Mouse (Mus musculus) kidney, postnatal 36 days (tissue): Measurements from ENCODE around the gene Cops8.
A peak's percentile ranks its signal among the peaks of the same experiment; 100 is the strongest.

Source experiments
- DNase-seq, 2 experiments: peaks; one replicate each; pipeline ENCODE4 v3.0.0; 2021 to 2022; ENCODE audit warnings: mixed read lengths in 2 of 2

The Cops8 gene

DNA sequence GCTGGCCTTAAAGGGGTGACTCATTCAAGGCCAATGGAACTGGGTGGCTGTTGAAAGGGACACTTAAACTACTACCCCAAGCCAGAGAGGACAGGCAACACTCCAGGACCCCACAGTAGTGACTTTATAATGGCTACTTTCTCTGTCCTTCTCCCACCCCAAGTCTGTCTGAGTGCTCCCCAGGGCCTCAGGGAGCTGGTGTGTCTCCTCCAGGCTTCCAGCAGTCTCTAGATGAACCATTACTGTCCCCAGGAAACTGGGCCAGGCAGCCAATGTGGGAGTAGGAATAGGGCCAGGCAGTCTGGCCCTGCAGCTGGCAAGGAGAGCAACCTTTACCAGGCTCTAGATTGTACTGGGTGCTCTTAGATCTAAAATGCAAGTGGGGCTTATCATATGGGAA, 49.0 kb downstream of the Cops8 start:
- DNase-seq = no peak

DNA sequence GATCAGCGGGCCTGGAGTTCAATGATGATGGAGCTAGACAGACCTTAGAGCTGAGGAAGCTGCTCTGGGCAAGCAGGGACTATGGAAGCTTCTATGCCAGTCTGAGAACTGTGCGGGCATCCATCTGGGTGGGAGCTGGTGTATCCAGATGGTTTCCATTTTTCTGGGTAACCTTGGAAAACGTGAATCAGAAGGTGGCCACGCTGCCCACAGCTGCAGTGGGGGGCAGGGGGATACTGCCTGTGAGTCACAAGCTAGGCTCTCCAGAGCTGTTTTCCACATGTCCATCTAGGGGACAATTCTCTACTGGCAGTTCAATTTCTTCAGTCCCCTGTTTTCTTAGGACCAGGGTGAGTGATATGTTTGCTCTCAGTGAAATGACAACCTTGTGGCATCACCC, 49.8 kb downstream of the Cops8 start:
- DNase-seq = no peak

DNA sequence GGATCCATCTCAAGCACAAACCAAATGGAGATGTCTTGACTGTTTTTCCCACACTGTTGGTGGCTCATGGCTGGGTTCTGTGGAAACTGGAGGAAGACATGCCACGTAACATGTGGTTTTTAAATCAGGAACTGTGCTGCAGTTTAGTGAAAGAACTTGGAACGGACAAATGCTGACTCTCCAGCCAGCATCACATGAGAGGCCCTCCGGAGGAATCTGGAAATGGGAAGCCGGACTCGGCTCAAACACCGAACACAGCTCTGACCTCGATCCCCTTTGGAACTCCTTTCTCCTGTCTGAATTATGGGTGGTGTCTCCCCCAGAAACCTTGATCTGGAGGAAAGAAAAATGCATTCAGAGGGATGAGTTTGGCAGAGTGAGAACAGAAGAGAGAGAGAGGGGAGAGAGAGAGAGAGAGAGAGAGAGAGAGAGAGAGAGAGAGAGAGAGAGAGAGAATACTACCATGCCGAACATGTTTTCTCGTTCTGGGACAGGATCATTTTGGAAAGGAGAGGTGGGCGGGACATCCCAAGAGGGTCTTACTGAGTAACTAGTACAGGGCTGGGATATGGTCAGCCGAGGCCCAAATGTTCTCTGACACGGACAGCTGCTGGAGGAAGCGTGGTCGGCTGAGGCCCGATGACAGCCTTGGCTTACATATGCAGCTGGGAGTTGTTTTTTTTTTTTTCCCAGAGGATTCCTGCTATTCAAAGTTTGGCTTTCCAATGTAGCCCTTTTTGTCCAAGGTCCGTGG, 53.9 kb downstream of the Cops8 start:
- DNase-seq = peak in 1 of 2 experiments; percentile 13

DNA sequence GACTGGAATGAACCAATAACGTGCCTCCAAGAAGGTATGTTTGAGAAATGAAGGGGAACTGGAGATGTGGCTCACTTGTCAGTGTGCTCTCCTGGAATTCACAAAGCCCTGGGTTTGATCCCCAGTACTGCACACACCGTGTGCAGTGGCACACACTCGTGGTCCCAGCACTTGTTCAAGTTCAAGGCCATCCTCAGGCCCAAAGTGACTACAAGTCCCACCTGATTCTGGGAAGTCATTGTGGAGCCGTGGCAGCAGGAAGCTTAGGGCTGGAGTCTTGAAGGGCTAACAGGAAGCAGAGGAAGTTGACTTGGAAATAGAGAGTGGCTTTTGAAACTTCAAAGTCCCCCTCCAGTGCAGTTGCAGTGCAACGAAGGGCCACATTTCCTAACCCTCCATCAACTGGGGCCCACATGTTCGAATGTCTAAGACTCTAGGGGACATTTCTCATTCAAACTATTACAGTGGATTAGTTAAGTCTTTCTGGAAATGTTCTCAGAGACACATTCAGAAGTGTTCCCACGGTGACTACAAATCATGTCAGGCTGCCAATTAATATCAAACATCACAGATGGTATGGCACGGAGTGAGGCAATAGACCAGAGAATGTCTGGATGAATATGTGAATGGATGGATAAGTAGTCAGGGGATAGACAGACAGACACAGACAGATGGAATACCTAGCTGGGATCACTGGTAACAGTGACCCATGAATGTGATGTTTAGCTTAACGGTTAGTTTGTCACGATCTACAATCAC, 54.7 kb downstream of the Cops8 start:
- no peak for DNase-seq

DNA sequence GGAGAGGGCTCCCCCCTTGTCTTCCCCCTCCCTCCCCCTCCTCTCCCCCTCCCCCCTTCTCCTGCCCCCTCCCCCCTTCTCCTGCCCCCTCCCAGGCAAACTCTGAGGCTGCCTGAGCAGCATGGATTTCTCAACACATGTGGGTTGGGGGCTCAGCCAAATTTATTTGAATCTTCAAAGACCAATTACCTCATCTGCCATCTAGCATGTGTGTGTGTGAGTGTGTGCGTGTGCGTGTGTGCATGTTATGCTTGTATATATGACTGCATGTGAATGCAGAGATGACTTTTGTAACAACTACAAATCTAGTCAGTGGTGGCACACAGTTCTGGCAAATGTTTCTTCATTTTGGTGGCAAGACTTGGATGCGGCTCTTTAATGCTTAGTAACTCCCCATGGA, 55.8 kb downstream of the Cops8 start:
- DNase-seq = no peak

DNA sequence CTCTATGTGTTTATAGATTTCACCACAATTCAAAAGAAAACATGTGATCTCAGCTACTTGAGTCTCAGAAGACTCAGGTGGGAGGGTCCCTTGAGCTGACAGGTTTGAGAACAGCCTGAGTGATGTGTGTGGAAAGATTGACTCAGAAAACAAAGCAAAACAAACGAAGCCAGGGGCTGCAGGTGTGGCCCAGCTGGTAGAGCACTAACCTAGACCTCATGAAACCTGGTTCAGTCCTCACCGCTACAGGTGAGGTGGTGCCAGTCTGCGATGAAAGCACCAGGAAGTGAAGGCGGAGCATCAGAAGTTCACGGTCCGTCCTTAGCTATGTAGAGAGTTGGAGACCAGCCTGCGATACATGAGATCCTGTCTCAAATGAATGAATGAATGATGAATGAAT, 57.4 kb downstream of the Cops8 start:
- no peak for DNase-seq

DNA sequence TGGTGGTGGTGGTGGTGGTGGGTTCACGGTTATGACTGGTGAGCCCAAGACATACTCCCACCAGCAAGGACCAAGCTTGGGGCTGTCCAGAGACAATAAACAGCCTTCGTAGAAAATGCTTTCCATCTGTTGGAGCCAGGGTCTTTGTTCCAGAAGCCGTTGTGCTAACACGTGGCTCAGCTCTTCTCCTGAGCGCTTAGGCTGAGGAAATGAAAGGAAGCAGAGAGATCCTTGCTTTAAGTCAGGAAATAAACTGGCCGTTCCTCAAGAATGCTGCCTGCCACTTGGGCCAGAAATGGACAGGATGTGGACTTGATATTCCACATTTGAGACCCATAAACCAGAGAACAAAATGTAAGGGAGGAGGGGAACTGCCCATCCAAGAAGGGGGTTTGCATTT, 59.7 kb downstream of the Cops8 start:
- DNase-seq = peak in 1 of 2 experiments; percentile 22
